Mouse (Mus musculus): ENCODE measurements at regions not wholly inside any gene's neighbourhood (a gene's known extent, or its start where the extent isn't known, plus 50 kb on each side); places are given as distances from the start of the nearest gene placed in this dataset.
"Not testable (repeated sequence)": the region's sequence is repeated elsewhere in the genome, so short reads cannot be mapped to it uniquely, and the experiment has no call there.

DNA sequence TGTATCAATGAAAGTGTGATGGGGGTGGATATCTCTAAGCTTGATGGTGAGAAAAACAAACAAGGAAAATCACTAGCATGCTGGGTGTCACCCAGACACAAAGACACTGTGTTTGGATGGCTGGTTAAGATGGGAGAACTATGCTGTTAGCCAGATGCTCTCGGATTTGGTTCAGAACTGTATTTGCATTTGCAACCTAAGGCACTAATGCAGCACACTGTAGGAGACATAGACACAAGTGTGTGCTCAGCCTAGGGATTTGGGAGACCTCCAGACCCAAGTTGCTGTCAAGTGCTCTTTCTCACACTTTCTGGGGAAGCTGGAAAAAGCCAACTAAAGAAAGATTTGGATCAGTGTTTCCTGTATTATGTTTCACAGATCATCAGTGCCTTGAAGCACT lies 173.1 kb upstream of the Prkcq start:
- no peak for DNase-seq (ENCODE audit: low spot score)

GRCm38 (mm10) chr2:10999217-10999618 lies 172.7 kb upstream of the Prkcq start:
- no peak for DNase-seq (ENCODE audit: low spot score)

- DNase-seq (ENCODE audit: low spot score): no peak
These were observed 166.1 kb upstream of the Prkcq start for GRCm38 (mm10) chr2:11005806-11006205.

GRCm38 (mm10) chr2:11011041-11011962 lies 160.6 kb upstream of the Prkcq start:
- no peak for DNase-seq (ENCODE audit: low spot score)

DNA sequence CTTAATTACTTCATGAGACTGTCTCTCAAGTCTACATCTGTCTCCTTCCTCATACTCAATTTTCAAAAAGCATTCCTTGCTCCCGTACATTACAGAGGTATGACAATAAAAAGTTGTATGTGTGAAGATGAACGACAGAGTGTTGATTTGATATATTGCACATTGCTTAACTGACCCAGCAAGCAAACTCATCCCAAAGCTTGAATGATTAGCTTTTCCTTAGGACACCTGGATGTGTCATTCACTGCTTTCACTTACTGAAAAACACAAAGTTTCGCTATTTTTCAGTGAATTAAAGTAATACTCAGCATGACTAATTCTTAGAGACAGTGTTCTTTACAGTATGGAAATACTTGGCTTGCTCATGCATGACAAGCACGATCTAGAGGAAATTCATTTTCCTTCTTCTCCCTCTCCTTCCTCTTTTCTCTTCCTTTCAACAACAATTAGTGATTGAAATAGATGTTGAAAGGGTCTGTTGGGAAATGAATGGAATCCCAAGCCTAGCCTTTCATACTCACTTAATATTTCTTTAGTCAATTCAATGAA lies 159.5 kb upstream of the Prkcq start:
- no peak for DNase-seq (ENCODE audit: low spot score)

DNA sequence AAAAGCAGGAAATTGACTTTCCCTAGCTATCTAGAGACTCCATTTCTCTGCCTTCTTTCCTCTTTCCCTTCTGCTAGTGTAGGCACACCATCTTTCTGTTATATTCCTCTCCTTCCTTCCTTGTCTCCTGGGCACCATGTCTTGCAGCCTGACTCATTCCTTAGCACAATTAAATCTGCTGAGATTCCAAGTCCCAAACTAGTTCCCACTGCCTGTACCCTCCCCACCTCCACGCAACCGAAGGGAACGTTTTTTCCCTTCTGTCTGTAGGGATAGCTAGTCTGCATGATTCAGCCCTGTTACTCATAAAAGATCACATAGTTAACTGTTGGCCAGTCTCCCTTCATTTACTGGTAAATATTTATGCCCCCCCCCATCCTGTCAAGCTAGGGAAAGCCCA lies 158.8 kb upstream of the Prkcq start:
- DNase-seq (ENCODE audit: low spot score): no peak

DNA sequence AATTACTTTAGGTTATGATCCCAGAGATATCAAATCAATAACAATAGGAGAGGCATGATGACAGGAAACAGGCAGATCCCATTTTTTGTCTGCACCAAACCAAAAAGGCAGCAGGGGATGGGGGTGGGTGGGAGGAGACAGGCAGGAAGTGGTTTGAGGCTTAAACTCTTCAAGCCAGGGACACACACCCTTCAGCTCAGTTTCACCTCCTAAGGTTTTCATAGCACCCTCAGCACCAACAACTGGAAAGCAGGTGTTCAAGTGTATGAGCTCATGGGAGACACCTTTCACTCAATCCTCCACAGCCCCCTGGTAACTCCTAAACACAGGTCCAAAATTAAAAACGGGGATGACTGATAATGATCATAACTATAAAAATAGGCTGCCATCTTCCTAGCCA lies 155.5 kb upstream of the Prkcq start:
- no peak for DNase-seq (ENCODE audit: low spot score)

- DNase-seq (ENCODE audit: low spot score): no peak
These were observed 139.0 kb upstream of the Prkcq start for GRCm38 (mm10) chr2:11032891-11033290.

DNA sequence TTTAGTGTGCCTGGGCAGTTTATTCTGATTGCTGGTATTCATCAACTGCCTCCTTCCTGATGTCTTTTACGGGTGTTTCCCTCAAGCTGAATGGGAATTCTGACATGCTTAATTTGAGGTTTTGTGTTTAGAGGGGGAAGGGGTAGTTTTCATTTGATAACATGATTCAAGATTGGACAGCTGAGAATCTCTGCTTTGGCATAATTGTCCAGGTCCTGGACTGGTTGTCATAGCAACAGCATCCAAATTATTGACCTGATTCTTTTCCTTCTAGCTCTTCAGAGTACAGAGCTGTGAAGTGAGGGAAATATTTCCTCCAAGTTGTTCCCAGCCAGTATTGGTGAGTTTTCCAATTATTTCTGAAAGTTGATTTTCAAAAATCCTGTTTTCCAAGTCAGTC lies 137.7 kb upstream of the Prkcq start:
- no peak for DNase-seq (ENCODE audit: low spot score)

GRCm38 (mm10) chr2:11037343-11037742 lies 134.6 kb upstream of the Prkcq start:
- no peak for DNase-seq (ENCODE audit: low spot score)

DNA sequence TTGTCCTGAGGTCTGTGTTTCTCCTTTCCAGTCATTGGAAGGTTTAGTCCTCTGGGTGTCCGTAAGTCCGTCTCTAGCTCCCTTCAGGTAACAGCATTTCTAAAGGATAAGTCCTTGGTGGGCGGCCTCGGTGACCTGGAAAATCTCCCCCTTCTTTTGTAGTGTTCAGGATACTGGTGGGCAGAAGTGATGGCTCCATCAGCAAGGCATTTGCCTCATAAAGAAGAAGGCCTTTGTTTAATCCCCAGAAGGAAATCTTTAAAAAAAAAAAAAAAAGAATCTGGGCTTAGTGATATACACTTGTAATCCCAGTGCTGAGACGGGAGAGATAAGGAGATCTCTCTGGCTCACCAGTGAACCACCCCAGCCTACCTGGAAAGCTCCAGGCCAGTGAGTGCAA lies 133.5 kb upstream of the Prkcq start:
- DNase-seq (ENCODE audit: low spot score): no peak

- DNase-seq (ENCODE audit: low spot score): no peak
These were observed 131.9 kb upstream of the Prkcq start for GRCm38 (mm10) chr2:11040005-11040404.

GRCm38 (mm10) chr2:11044727-11045274 lies 127.1 kb upstream of the Prkcq start:
- no peak for DNase-seq (ENCODE audit: low spot score)

GRCm38 (mm10) chr2:11051621-11052020 lies 120.3 kb upstream of the Prkcq start:
- DNase-seq (ENCODE audit: low spot score): no peak

DNA sequence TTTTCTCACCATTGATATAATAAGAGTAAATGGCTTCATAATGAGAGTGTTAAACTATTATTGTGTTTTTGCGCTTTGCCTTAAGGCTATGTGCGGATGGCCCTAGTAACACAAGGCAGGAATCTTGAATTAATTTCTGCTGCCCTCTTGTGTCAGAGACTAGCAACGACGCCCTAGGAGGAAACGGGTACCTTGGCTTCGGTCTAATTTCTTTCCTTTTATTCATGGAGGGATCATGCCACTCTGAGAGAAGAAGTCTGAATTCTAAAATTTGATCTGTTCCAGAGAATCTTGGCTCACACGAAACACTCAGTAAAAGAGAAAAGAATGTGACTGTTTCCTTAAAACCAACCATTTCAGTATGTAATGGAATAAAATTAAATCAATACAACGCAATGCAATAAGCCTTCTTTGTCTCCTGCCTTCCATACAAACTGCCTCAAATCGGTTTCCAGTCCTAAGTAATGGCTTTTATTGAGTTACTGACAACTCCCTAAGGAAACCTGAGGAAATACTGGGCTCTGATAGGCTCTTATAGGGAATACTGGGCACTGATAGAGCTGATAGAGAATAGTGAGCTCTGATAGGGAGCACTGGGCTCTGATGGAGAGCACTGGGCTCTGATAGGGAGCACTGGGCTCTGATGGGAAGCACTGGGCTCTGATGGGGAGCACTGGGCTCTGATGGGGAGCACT lies 112.0 kb upstream of the Prkcq start:
- DNase-seq (ENCODE audit: low spot score): no peak

DNA sequence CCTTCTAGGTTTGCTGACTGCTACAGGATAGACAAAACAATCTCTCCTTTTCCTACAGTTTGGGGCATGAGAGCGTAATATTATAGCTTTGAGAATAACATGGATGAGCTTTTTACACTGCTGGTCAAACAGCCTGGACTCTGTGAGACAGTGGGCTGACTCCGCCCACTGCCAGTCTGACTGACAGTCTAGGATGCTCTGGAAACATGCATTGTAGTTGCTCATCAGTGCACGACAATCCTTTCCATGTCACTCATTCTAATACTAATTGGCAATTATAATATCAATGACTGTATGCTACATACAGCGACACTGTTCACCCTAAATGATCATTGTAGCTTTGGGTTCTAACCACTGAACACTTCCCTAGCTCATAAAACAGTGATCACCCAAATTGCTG lies 104.5 kb upstream of the Prkcq start:
- DNase-seq (ENCODE audit: low spot score): no peak

GRCm38 (mm10) chr2:11083536-11083935 lies 88.4 kb upstream of the Prkcq start:
- no peak for DNase-seq (ENCODE audit: low spot score)

GRCm38 (mm10) chr2:11086996-11087395 lies 84.9 kb upstream of the Prkcq start:
- peak; percentile 4 for DNase-seq (ENCODE audit: low spot score)

DNA sequence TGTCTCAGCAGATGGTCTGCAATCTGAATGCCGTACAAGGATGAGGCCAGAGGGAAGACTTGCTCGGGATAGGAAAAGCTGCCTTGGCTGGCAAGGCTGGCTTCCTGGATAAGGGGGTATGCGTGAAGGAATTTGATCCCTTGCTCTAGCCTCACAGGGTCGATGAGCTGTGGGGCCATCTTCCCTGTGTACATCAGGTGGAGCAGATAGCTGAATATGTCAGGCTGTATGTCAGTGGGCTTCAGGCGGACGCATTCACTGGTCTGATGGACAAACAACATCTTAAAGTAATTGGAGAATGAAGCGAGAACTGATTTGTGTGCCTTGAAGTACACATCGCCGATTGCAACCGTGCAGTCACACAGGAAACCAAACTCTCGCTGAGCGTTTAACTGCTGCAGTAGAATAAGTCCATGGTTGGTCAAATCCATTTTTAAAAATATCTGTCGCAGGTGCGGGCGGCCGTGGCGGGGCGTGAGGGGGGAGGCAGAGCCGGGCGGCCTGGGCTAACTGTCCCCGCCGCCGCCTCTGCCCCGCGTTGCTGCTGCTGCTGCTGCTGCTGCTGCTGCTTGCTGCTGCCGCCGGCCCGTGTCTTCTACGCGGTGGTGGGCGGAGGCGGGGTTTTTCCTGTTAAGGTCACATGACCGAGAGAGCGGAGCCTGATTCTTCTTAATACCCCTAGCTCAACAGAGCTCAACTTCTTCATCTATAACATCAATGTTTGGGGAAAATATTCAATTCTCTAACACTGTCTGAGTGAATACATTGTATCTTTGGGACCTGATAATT lies 71.9 kb upstream of the Prkcq start:
- DNase-seq (ENCODE audit: low spot score): not testable (repeated sequence)

DNA sequence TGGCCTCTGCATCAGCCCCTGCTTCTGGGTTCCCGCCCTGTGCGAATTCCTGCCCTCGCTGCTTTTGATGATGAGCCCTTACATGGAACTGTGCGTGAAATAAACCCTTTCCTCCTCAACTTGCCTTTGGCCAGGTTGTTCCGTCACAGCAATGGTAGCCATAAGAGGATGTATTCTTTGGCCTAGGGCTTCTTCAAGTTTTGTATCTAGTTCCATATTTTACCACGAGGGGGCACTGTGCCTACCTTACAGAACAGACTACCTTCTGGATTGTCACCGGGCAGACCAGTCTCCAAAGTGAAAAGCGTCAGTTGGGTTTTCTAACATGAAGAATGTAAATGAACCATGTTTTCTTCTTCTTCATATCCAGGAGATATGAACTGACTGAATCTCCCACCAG lies 58.7 kb upstream of the Prkcq start:
- DNase-seq (ENCODE audit: low spot score): peak; percentile 45

- no peak for DNase-seq (ENCODE audit: low spot score)
These were observed 53.3 kb upstream of the Prkcq start for GRCm38 (mm10) chr2:11118625-11119024.

GRCm38 (mm10) chr2:11119301-11119700 lies 52.6 kb upstream of the Prkcq start:
- no peak for DNase-seq (ENCODE audit: low spot score)
